Mouse (Mus musculus): ENCODE measurements around the gene Rnf207.

The Rnf207 gene

DNA sequence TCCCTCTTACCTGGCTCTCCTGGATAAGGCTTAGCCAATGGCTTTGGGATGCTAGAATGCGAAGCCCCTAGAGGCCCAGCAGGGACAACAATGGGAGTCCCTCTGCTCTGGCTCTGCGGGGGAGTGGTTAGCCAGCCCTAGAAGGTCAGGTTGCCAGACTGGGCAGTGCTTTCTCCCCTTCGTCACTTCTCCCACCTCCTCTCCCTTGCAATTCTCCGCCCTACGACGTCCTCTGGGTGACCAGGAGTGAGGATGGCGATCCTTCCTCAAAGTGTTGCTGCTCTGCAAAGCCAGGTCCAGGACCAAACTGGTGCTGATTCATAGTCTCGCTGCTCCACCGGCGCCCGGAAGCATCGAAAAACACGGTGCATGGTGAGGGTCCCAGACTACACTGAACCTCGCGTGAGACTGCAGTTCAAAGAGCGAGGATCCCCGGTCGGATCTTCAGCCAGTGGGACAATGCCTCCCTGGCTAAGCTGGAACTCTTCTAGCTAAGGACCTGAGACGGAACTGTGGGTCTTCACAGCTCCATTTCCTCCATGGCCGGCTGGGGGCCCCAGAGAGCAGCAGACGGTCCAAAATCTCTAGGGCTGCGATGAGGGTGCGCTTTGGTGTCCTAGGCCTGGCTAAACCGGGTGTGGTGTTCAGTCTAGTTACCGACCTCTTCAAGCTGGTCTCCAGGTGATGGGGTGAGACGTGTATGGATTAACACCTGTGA is at the start of gene Rnf207:
Gene Rnf207 (minus strand): TSS at position 477 of the 718 bp plus-strand sequence.
- no peak for DNase-seq (ENCODE audit: low read depth)

DNA sequence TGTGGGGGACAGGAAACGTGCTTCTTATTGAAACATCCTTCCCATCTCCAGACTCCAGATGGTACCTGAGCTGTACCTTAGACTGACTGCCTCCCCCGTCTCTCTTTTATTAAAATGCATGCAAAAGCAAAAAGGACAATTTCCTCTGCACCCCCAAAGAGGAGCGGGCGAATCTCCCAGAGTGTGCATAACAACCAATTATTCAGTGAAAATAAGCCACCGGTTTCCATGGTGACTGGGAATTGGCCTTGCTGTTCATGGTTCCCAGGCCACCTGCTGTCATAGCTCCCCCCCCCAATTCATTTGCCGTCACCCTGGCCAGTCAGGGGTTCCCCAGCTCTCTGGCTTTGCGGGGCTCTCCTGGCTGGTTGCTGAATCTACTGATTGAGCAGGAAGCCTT is 46.4 kb upstream of the Rnf207 start:
- no peak for DNase-seq (ENCODE audit: low read depth)

DNA sequence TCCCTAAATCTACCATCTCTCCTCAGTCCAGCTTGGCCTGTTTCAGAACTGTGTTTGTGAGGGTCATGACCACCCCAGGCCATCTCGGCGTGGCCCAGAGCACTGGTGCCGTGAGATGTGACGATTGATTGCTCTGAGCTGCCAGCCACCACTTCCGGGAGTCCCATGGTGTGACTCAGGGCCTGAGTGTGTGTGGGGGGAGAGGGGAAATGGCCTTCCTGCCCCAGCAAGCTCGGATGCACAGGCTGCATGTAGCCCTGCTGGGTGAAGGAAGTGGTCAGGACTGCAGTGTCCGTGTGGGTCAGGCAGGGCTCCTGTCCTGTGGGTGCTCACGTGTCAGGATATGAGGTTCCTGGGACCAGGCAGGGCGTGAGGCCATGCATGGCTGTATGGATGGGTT is 43.4 kb upstream of the Rnf207 start:
- no peak for DNase-seq (ENCODE audit: low read depth)

DNA sequence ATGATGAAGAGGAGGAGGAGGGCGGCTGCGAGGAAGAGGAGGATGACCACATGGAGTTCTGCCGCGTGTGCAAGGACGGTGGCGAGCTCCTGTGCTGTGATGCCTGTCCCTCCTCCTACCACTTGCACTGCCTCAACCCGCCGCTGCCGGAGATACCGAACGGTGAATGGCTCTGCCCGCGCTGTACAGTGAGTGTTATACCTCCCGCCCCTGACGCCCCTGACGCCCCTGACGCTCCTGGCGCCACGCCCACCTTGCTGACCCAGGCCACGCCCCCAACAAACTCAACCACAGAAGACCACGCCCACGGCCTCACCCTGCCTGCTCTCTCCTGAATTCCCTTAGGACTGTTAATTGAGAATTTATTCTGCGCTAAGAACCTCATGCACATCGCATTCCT is 42.1 kb upstream of the Rnf207 start:
- DNase-seq (ENCODE audit: low read depth) = no peak

DNA sequence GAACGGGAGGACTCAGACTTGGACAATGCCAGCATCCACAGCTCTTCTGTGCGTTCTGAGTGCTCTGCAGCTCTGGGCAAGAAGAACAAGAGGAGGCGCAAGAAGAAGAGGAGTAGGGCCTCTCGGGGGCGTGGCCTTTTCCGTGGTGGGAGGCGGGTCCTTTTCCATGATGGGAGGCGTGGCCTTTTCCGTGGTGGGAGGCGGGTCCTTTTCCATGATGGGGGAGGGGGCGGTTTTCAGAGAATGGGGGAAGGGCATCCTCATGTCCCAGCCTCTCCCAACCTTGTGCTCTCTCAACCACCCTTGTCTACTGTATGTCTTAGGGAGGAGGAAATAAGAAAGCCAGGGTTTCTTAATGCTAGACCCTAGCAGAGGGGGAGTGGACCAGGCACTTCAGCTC is 40.9 kb upstream of the Rnf207 start:
- no peak for DNase-seq (ENCODE audit: low read depth)

DNA sequence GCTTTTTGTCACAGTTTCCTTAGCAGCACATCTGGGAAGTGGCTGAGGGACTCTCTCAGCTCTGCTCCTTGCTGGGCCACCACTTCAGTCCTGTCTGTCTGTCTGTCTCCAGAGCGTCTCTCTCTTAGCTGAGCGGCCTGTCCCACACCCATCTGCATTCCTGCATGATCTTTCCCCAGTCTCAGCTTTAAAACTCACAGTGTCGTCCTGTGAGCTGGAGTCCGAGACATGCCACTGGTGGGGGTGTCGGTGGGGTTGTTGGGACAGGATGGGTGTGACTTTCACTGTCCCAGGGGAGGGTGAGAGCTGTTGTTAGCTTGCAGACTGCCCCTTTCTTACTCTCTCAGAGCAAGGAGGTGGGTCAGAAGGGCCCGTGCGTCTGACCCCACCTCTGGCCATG is 36.9 kb upstream of the Rnf207 start:
- no peak for DNase-seq (ENCODE audit: low read depth)

DNA sequence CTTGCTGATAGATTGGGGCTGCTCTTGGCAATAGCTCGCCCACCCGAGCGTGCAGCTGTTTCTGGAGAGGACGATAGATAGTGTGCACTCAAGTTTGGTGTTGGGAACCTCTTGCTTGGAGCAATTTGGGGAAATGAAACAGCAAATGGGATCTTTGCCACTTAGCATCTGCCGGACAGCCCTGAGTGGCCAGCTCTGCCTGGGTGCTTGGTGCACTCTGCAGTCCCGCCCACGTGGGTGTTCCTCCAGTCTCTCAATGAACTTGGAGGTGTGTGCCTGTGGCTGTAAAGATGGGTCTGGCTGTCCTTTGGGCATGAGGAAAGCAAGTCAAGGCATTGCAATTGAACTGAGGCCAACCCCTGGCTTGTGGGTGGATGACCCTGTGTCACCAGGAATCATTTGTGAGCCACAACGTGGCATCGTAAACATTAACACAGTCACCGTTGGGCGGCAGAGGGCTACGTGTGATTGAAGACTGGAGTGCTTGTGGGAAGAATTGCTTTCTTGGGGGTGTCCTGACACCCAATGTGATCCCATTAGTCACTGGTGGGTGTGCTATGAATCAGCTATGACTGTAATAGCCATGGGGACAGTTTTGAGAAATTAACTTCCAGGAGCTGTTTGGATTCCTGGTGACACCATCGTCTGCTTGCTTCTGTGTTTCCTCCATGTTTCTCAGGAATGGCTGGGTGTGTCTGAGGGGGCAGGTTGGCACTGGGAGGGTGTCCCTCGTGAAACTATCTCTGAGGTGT is 35.3 kb upstream of the Rnf207 start:
- no peak for DNase-seq (ENCODE audit: low read depth)

DNA sequence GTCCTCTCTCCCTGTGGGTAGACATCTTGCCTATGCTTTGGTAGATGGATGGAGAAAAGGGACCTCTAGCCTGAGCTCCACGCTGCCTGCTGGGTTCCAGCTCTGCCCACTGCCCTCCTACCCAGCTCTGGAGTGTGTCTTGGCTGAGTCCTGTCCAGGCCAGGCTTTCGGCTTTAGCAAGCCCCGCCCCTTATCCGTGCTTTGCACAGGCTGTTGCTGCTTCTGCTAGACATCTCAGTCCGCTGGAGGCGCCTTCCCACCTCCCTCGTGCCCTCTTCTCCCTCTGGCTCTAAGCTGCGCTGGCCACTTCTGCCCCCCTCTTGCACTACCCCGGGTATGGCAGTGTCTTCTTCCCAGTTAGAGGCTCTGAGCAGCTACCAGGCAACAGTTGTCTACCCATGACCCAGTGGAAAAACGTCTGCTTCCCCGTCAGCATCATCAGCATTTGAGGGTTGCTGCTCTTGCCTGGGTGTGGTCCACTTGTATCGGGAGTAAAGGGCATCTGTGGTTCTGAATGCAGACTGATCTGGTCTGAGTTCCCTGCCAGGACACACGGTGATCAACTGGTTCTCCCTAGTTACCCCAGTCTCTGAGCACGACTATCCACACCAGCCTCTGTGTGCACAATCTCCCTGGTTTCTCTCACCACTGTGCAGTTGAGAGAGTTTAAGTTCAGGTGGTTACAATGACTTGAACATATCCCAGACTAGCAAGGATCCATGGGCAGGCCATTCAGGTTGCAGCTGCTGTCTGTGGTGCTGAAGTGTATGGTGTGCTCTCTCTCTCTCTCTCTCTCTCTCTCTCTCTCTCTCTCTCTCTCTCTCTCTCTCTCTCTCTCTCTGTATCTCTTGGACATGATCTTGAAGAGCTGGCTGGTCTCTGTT is 32.9 kb upstream of the Rnf207 start:
- DNase-seq (ENCODE audit: low read depth) = no peak

DNA sequence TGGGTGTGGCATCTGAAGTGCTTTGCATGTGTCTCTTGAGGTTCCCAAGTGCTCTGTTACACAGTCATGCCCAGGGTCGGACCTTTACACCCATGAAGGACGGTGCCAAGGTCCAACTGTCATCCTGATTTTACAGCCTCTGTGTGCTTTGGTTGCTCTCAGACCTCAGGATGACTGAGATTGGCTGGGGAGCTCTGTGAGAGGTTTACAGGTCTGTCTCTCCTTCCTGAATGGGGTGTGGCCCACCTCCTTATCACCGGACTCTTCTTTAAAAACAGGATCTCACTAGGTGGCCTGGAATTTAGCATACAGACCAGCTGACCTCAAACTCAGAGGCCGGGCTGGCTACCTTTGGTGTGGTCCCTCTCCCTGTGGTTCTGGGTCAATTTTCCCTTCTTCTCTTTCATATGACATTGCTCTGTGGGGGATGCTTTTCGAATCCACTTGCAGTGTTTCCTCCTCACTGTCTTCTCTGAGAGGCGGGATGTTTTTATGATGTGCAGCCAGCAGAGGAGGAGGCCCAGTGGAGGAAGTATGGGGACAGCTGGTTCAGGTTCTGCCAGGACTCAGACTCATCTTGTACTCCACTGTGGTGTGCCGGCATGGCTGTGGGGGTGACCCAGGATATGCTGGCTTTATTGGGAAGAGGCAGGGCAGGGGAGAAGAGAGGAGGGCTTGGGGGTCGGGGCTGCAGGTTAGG is 32.1 kb upstream of the Rnf207 start:
- no peak for DNase-seq (ENCODE audit: low read depth)

DNA sequence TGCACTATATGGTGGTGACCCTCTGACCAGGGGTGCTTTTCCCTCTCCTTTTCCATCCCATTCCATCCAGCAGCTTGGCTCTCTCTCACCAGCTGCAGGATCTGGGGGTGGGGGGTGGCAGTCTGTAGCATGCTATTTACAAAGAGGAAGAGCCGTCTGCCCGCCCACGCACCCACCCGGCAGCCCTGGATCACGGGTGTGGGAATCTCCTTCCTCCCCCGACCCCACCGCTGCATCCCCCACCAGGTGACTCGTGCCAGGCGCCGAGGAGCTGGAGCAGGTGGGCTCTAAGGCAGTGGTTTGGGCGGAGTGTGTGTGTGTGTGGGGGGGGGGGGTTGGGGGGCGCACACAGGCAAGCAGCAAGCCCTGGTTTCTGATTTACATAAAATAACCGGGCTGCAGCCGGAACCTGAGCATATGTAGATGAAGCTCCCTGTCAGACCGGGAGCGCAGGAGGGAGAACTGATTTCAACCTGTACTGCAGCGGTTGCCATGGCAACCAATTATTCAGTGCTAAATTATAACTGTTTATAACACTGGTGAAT is 31.1 kb upstream of the Rnf207 start:
- DNase-seq (ENCODE audit: low read depth) = no peak

DNA sequence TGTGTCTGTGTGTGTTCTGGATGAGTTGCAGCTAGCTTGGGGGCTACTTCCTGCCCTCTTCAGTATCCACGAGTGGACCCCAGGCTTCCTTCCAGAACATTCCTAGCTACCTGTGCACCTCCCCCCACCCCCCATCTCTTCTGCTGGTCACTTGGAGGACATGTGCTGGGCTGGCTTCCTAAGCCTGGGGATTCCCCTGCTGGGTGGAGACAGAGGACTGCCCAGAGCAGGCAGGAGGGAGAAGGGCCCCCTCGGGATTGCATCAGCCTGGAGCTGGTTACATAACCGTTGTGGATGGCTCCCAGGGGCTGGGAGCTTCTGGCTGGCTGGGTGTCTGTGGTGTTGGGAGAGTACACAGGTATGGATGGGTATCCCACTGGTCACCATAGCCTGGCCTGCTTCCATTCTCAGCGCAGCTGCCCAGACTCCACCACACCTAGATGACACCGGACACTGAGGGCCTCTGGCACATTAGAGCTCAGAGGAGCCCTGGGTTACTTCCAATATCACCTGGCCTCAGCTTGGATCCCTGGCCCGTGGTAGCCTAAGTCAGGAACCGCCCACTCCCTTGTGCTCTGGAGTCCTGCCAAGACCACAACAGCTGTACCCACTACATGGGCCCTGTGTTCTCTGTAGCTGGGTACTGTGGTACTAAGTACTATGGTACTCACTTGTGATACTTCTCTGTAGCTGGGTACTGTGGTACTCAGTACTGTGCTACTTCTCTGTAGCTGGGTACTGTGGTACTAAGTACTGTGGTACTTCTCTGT is 26.5 kb upstream of the Rnf207 start:
- peak; percentile 53 for DNase-seq (ENCODE audit: low read depth)

DNA sequence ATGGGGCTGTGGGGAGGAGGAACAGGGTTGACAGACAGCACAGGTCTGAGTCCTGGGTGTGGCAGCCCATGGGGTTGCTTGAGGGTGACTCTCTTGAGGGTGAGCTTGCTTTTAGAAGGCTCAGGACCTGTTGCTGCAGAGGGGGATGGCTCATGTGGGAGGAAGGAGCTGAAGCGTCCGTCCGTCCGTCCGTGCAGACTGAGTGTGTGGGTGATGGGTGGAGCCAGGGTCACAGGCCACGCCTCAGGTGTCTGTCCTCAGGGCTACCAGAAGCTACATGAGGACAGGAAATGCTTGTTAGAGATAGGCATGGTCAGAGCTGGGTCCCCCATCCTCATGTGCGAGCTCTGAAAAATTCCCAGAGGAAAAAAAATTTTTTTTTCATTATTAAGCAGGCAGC is 25.9 kb upstream of the Rnf207 start:
- DNase-seq (ENCODE audit: low read depth) = no peak

DNA sequence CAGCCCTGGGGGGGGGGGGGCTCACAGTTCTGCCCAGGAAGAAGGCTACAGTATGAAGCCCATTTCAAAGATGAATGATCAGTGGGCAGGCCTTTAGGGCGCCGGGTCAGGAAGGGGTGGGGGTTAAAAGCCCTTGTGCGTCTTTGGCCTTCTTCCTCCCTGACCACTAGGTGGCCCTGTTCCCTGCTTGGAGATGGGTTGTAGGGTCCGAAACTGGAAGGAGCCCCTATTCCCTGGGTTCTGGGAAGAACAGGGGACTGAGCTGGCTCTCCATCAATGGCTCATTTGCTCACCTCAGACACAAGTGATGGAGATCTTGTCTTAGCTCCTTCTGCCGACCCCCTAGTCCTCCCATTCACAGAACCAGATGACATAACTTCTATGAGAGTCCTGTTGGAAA is 24.5 kb upstream of the Rnf207 start:
- no peak for DNase-seq (ENCODE audit: low read depth)

DNA sequence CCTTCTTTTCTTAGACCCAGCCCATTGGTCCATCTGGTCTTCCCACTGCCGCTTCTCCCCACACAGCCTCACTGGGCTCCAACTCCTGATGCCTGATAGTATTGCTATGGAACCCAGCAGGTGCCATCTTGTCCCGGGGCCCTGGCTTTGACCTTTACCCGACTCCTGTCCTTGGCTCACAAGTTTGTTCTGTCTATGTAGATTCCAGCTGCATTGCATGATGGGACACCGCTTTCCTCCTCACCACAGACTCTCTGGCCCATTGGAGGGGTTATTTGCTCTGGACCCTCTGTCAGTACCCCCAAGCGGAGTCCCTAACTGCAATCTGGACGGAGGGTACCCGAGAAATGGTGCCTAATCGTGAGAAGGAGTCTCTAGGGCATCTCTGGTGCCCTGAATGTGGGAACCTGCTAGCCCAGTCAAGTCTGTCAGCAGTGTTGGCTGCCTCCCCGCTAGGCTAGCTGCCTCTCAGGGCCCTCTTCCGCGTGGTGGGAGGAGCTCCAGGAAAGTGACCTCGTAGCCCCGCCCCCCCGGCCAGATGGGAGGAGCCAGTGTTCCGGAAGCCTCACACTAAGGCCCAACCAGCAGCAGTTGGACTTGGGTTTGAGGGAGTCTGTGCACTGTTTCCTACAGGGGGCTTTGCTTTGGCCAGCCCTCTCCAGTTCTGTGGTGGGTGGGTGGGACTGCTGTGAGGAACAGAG is 21.9 kb upstream of the Rnf207 start:
- DNase-seq (ENCODE audit: low read depth) = no peak

DNA sequence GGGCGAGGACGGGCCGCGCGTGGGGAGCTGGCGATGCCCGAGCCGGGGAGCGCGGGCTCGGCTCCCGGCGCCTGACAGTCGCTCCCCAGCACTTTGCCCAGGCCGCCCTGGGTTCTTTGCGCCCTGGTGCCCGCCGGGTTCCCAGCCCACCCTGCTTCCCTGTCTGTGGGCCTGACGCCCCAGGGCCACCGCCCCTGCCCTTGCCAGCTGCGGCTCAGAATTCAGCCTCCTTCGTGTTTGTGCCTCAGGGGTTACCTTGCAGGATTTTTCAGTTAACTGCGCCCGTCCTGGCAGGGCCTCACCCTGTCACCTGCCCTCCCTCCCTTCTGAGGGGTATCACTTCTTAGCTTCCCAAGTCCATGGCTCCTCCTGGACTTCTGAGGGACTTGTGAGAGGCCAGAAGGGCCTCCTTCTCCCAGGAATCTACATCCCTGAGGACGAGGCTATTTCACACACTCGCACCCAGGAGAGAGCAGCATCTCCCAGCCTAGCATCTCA is 20.5 kb upstream of the Rnf207 start:
- no peak for DNase-seq (ENCODE audit: low read depth)

DNA sequence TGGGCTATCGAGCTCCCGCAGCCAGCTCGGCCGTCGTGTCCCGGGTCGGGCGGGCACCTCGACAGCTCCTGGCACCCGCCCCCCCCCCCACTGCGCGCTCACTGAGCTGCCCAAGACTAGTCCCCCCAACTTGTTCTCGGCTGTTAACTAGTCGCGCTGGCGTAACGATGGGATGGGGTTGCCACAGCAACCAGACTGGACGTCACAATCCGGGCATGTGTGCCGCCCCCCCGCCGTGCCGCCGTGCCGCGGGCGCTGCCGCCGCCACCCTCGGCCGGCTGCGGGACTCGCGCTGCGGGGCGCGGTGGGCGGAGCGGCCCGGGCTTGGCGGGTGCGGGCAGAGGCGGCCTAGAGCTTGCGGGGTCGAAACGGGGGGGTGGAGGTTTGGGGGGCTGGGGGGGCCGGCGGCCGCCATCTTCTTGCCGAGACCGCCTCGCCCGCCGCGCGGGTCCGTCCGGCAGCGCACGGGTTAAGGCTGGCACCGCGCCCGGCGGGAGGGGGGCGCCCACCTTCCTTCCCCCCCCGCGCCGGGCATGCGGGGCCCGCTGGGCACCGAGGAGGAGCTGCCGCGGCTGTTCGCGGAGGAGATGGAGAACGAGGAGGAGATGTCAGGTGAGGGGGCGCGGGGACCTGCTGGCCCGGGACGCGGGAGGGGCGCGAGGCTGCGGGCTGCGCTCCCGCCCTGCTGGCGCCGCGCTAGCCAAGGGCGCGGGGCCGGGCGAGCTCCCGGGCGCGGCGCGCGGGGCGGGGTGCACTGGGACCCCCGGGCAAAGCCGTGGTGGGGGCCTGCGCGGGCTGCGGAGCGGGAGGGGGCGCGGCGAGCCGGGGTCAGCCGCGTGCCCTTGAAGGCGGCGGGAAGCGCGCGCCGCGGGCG is 19.9 kb upstream of the Rnf207 start, which contains the start of gene Chd5:
Gene Chd5 (plus strand): TSS at position 233 of the 874 bp plus-strand sequence.
- no peak for DNase-seq (ENCODE audit: low read depth)

DNA sequence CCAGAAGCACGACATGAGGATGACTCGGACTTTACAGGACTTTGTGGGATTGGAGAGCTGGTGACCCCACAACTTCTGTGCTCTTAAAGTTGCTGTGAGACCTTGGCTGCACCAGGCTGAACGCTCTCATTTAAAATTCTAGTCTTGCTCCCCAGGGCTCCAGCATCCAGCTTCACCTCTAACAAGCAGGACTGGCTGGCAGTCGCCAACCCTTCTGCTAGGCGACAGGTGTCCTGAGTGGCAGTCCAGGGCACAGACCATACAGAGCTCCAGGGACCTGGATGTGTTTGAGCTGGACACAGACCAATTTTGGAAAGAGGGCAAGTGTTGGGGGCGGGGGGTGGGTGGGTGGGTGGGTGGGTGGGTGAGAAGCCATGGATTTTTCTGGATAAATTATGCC is 19.0 kb upstream of the Rnf207 start:
- no peak for DNase-seq (ENCODE audit: low read depth)

DNA sequence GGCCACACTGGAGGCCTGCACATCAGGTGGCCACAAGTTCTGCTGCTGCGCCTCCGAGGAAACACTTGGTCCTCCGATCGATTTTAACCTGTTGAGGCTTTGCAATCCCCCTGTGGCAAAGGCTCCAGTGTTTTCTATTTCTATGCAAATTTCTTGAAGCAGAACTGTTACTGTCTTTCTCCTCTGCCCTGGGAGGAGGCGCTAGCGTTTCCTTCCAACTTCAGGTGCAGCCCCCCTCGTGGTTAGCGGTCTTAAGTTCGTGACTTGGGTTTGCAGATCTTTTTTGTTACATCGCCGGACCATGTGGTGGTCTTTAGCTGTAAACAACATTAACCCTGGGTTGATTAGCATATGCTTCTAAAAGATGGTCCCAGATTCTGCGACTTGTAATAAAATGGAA is 14.8 kb upstream of the Rnf207 start:
- no peak for DNase-seq (ENCODE audit: low read depth)

DNA sequence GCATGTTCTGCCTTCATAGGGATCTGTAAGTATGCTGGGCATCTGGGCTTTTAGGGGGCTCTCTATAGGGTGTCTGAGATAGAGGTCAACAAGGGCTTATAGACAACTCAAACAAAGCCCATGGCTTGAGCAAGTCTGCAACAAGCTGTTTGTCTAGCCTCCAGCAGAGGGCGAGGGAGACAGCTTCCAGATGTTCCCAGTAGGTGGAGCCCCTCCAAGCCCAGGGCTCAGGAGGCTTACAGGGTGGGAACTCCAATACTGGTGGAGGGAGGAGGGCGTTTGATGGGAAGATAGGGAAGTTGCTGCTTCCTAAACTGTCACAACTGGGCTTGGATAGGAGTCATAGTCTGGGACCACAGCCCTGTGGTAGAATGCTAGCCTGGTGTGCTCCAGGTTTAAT is 14.2 kb upstream of the Rnf207 start:
- no peak for DNase-seq (ENCODE audit: low read depth)

Data from fibroblast of lung, adult 2 months (primary cell).